Mouse (Mus musculus) testis, adult 2 months (tissue): Measurements from ENCODE around the gene Nrxn2. TPM values are rescaled to one million over a fixed set of nuclear protein-coding genes. Genes with fewer than 3 reads are reported as not detected.

Experiments used
- H3K27ac ChIP-seq: fragments of 200-500 bp; 2 replicates; pipeline ENCODE4 v1.5.1; 2012; ENCODE audit warnings: low read depth, low read length; ENCODE audit not compliant: control insufficient read depth, insufficient read depth
- H3K27me3 ChIP-seq: fragments of 200-500 bp; 2 replicates; pipeline ENCODE4 v1.6.1; 2012; ENCODE audit warnings: mild to moderate bottlenecking, low read length, moderate library complexity; ENCODE audit not compliant: control insufficient read depth, insufficient read depth
- H3K36me3 ChIP-seq: fragments of 200-500 bp; 2 replicates; pipeline ENCODE4 v1.6.1; 2012; ENCODE audit warnings: mild to moderate bottlenecking, low read length; ENCODE audit not compliant: control insufficient read depth, insufficient read depth
- H3K4me1 ChIP-seq: fragments of 200-500 bp; 2 replicates; pipeline ENCODE4 v1.6.1; 2012; ENCODE audit warnings: low read length; ENCODE audit not compliant: control insufficient read depth, insufficient read depth
- H3K4me3 ChIP-seq: fragments of 200-500 bp; 2 replicates; pipeline ENCODE4 v1.5.1; 2012; ENCODE audit warnings: low read depth, mild to moderate bottlenecking, low read length, moderate library complexity, mixed read lengths; ENCODE audit not compliant: control insufficient read depth
- CTCF ChIP-seq: fragments of 200-500 bp; IDR thresholded peaks from 2 replicates; pipeline ENCODE4 v1.5.1; 2012; ENCODE audit warnings: low read depth, mild to moderate bottlenecking, inconsistent platforms, low read length, moderate library complexity; ENCODE audit not compliant: control insufficient read depth, insufficient read depth, insufficient replicate concordance
- POLR2A ChIP-seq: fragments of 200-500 bp; IDR thresholded peaks from 2 replicates; pipeline ENCODE4 v1.6.1; 2012; ENCODE audit warnings: low read depth, mild to moderate bottlenecking, inconsistent platforms, low read length, moderate library complexity; ENCODE audit not compliant: control insufficient read depth
- polyA plus RNA-seq: library from polyadenylated mRNA; depleted of rRNA; stranded (reverse); fragments of >200 nt; gene quantifications from 2 replicates; pipeline ENCODE4 v1.2.3, GENCODE M21; 2012

Gene Nrxn2
- polyA plus RNA-seq, 1 experiment: 2.5 TPM

DNA sequence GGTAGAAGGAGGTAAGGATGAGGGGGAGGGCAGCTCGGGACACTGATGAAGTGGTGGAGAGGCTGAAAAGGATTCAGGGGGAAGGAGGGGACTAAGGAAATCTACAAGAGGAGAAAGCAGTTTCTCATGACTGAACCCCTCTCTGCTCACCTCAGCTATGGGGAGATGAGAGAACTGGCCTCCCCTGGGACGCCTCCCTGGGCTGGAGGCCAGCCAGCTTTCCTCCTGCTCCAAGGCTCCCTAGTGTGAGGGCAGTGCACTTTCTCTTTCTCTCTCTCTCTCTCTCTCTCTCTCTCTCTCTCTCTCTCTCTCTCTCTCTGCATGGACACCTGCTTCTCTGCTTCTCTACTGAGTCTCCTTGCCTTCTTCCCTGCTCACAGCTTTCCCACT, 82.1 kb downstream of the Nrxn2 start:
- peaks cover 19% of the 10 kb centered on the region for H3K4me1 ChIP-seq
- no peaks in the 10 kb centered on the region for H3K36me3 ChIP-seq
- H3K27me3 ChIP-seq: peaks cover 2% of the 10 kb centered on the region
- TF ChIP-seq CTCF: no peak
- no peak for TF ChIP-seq POLR2A
- no peak overlapping the region for H3K27ac ChIP-seq
- H3K4me3 ChIP-seq: no peak overlapping the region

DNA sequence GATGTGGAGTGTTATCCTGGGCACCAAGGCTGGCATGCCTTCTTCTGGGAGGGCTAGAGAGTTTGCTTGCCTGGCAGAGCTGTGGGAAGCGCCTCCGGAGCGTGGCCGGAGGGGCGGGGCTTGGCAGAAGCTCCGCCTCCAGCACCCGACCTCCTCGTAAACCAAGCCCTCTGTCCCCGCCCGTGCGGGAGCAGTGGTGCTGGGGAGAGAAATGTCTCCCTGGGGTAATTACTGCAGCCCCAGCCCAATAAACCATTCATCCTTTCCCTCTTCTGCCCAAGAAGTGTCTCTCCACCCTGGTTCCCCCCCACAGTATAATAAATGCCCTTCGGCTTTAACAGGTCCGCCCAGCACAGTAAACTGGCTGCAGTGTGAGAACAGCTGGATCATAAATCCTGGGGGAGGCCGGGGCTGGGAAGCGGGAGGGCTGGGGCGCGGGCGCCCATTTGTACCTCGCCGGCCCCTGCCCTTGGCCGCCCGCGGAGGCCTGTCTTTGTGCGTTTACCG, 83.6 kb downstream of the Nrxn2 start:
- peaks cover 18% of the 10 kb centered on the region for H3K4me1 ChIP-seq
- no peak overlapping the region for H3K27ac ChIP-seq
- H3K27me3 ChIP-seq: peaks cover 2% of the 10 kb centered on the region
- no peak for TF ChIP-seq POLR2A
- TF ChIP-seq CTCF: no peak
- H3K4me3 ChIP-seq: peak overlapping the region; percentile 60
- H3K36me3 ChIP-seq: no peaks in the 10 kb centered on the region

DNA sequence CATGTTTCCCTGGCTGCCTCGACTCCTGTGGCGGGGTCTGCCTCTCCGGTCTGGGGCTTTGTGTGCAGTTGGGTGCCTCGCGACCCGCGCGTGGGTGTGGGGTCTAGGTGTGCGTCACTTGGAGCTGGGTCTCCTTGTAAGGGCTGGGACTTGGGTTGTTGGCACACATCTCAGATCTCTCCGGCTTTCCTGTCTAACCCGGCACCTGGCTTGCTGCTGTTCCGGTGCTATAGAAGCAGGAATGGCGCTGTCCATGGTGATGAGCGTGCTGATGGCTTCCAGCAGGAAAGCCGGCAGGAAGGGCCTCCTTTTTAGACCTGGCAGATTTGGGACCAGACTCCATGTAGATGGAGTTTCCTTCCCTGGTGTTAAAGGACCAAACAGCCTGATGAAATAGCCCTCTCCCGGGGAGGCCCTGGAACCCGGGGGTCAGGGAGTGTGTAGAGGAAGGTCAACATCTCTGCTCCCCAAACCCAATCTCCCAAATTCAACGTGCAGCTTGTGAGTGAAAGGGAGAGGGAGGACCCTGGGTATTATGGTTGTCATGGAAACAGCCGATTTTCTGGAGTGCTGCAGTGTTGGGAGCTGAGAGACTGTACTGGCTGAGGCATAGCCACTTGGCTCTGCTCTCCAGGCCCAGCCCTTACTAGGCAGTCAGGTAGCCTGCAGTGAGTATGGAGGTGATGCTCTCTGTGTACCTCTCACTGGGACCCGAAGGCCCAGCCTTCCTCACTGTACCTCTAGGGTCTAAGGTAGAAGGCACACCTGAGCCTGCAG, 84.2 kb downstream of the Nrxn2 start:
- no peak overlapping the region for H3K27ac ChIP-seq
- TF ChIP-seq CTCF (no peak), POLR2A (no peak)
- H3K4me1 ChIP-seq: peaks cover 16% of the 10 kb centered on the region
- H3K36me3 ChIP-seq: no peaks in the 10 kb centered on the region
- peaks cover 2% of the 10 kb centered on the region for H3K27me3 ChIP-seq
- peak overlapping the region; percentile 60 for H3K4me3 ChIP-seq

DNA sequence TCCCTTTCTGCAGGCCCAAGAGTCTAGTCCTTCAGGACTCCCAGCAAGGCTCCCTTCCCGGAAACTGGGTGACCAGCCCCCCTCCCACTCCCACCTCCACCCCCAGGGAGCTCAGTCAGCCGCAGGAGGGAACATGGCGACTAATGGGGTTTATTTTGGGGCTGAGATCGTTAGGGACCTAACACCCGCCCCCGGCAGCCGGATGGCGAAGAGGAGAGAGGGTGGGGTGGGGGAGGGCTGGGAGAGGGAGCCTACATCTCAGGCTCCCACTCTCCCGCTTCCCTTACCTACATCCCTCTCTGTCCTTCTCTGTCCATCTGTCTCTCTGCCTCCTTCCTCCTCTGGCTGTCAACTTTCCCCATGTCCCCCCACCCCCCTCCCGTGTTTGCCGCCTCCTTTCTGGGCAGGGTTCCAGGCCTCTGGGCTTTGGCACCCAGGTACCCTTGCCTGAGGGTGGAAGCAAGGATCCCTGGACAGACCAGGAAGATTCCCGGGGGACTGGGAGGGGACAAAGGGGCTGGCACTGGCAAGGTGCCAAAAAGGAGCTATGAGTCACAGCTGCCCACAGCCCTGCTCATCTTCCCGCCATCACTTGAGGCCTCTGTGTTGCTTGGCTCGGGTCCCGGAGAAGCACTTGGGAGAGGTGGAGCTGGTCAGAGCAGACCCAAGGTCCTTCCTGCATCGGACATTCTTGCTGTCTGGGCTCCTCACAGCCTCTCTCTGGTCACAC, 85.6 kb downstream of the Nrxn2 start:
- Histone ChIP-seq H3K27ac (no peak overlapping the region), H3K27me3 (no peaks in the 10 kb centered on the region), H3K4me3 (no peak overlapping the region), H3K4me1 (peaks cover 16% of the 10 kb centered on the region), H3K36me3 (no peaks in the 10 kb centered on the region)
- TF ChIP-seq POLR2A (no peak), CTCF (no peak)

DNA sequence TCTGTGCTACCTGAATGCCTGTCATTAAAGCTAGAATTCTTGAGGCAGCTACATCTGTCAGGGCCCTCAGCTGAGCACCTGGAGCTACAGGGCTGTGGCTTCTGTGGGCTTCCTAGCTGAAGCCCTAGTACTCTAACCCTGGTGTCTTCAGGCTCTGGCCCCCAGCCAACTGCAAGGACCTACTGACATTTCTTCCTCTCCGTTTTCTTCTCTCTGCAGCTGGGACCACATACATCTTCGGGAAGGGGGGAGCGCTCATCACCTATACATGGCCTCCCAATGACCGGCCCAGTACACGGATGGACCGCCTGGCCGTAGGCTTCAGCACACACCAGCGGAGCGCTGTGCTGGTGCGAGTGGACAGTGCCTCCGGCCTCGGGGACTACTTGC, 86.1 kb downstream of the Nrxn2 start:
- TF ChIP-seq POLR2A: no peak
- TF ChIP-seq CTCF: no peak
- H3K27me3 ChIP-seq: no peaks in the 10 kb centered on the region

DNA sequence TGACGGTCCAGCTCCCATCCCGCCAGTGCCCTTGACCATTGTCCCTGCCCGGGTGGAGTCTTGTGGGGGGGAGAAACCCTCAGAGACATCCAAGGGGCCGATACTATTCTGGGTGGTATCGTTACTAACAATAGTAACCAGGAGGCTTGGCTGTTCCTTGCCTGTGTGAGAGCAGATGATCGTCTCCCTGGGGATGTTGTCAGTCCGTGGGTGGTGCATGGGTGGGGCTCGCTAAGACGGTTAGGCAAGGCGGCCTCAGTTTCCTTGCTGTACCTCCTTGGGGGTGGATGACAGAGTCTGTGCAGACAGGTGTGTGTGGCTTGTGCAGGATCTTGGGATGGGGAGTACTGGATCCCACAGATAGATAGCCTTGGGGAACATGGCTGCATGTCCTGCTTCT, 88.9 kb downstream of the Nrxn2 start:
- H3K4me3 ChIP-seq: no peak overlapping the region
- TF ChIP-seq CTCF (no peak), POLR2A (no peak)
- no peaks in the 10 kb centered on the region for H3K36me3 ChIP-seq
- H3K27me3 ChIP-seq: no peaks in the 10 kb centered on the region
- no peak overlapping the region for H3K27ac ChIP-seq
- H3K4me1 ChIP-seq: peaks cover 9% of the 10 kb centered on the region

More for the DNA sequence above, 86.1 kb downstream of the Nrxn2 start:
- Histone ChIP-seq H3K4me3 (no peak overlapping the region), H3K27ac (no peak overlapping the region), H3K4me1 (peaks cover 16% of the 10 kb centered on the region), H3K36me3 (no peaks in the 10 kb centered on the region)

DNA sequence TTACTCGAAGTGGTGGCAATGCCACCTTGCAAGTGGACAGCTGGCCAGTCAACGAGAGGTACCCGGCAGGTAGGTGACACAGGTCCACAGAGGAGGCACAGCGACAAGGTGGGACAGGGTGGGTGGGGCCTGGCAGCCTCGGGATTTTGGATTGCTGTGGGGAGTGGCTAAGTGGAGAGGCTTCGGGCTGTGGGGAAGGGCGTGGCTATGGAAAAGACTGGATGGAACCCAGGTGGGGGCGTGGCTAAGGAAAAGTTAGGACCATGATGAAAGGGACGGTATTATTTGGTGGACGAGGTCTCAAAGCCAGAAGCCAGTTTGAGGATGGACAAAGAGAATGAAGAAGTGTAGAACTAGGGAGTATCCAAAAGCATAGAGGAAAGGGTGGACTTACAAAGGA, 91.3 kb downstream of the Nrxn2 start:
- no peaks in the 10 kb centered on the region for H3K27me3 ChIP-seq
- H3K27ac ChIP-seq: no peak overlapping the region
- no peak for TF ChIP-seq CTCF
- no peak for TF ChIP-seq POLR2A
- H3K36me3 ChIP-seq: no peaks in the 10 kb centered on the region
- H3K4me3 ChIP-seq: no peak overlapping the region
- no peaks in the 10 kb centered on the region for H3K4me1 ChIP-seq

DNA sequence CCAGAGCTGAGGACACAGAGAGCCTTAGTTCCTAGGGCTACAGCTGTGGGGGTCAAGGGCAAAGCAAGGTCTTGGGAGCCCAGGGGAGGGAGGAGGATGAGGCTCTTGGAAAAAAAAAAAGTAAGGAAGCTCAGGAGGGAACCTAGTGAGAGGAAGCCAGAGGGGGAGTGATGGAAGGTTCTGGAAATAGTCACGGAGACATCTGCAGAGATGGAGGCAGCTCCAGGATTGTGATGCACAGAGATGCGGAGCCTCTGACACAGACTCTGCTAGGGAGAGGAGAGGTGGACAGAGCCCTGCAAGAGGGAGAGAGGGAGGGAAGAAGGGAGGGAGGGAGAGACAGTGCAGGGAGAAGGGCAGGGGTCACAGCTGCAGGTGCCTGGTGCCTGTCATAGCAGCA, 92.0 kb downstream of the Nrxn2 start:
- no peaks in the 10 kb centered on the region for H3K36me3 ChIP-seq
- H3K4me1 ChIP-seq: no peaks in the 10 kb centered on the region
- no peak overlapping the region for H3K4me3 ChIP-seq
- TF ChIP-seq POLR2A: no peak
- no peaks in the 10 kb centered on the region for H3K27me3 ChIP-seq
- H3K27ac ChIP-seq: no peak overlapping the region
